Mouse (Mus musculus): ENCODE data around the gene Ift81.

The Ift81 gene

GRCm38 (mm10) chr5:122543392-122543791, 70.9 kb downstream of the Ift81 start:
- DNase-seq = no peak

DNA sequence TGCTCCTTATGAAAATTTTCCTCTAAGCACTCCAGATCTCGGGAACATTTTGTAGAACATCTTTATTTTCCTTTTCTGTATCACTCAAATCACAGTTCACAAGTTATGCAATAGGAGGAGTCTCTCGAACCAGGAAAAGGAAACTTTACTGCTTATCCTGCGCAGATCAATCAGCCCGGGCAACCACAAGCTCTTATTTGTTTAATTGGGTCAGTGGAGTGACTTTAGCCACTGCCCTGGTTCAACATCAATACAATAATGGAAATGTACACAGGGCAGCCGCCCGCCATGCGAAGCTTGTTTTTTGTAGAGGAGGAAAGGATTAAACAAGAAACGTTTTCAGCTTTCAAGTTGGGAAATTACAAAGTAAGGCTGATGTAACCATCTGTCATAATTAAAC, 72.4 kb downstream of the Ift81 start:
- no peak for DNase-seq

- DNase-seq = no peak
Observed at GRCm38 (mm10) chr5:122538077-122538476, 76.2 kb downstream of the Ift81 start.

DNA sequence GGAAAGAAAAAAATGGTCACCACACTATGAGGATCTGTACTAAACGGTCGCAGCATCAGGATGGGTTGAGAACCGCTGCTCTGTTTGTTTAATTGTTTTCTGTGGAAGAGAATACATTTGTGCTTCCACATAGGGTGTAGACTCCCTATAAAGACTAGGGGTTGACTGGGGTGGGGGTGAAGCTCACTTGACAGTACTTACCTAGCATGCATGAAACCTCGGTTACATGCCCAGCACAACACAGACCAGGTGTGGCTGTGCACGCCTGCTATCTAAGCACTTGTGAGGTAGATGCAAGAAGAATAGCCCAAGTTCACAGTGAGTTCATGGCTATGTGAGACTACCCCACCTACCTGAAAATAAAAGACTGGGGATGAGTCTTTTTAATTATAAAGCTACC, 76.7 kb downstream of the Ift81 start:
- no peak for DNase-seq

- DNase-seq = no peak
Observed at GRCm38 (mm10) chr5:122533884-122534283, 80.4 kb downstream of the Ift81 start.

GRCm38 (mm10) chr5:122529913-122530604, 84.3 kb downstream of the Ift81 start:
- no peak for DNase-seq

DNA sequence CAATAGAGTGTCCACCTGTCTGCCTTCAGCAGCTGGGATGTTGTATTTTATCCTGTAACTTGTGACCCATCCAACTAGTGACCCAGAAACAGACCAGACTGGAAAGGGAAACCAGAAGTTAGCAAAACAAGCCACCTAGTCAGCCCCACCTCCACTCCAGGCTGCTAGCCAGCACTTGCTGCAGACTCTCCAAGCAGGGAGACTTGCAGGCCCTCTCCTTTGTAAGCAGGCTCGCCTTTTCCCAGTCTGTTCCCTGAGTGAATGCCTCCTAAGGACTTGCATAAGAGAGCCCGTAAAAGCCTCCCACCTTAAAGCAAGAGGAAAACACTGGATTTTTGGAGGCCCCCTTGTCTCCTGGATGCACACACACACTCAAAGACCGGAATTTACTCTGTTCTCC, 85.0 kb downstream of the Ift81 start:
- DNase-seq = no peak

DNA sequence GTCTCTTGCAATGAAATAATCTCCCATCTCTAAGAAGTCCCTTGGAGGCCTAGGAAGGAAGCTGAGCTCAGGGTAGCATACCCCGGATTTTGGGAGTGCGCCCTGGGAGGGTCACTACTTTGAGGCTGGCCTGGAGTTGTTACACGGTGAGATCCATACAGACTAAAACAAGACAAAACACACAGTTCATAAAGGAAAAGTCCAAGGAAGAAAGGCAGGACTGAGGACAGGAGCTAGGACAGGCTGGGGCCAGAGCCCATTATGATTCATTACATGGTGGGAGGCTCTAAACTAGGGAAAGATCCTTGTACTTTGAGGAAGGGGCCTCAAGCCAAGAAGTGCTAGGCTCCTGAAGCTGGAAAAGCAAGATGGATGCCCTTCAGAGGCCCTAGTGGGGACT, 85.7 kb downstream of the Ift81 start:
- no peak for DNase-seq

GRCm38 (mm10) chr5:122527761-122528160, 86.6 kb downstream of the Ift81 start:
- no peak for DNase-seq

DNA sequence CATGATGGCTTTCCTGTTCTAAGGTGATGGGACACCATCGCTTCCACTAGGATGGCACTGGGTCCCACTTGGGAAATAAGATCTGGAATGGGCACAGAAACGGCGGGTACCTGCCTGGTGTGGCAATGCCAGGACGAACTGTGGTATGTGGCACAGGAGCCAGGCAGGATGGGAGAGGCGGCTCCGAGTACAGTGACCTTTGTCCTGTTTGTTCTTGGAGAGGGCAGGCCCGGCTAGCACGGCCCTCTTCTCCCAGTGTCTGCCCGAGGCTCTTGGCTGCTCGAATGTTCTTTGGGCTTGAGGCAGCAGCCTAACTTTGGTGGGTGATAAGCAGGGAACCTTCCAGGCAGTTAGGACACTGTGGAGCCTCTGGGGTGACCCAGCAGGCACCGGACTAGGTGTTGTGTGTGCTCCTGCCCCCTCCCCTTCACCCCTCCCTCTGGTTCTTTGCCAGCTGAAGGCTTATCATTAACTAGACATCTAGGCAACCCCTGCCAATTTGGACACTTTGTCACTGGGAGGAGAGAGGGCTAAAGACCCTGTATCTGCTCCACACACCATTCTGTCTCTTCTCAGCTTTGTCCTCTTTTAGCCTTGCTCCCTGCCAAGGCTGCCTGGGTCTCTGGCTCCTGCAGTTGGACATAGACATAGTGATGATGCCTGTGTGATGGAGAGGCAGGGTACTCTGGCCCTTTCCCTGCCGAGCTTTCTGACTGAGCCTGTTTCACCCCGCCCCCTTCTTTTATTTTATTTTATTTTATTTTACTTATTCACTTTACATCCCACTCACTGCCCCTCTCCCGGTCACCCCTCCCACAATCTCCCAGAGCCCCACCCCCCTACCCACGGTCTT, 87.2 kb downstream of the Ift81 start:
- DNase-seq = no peak

- peak in 1 of 2 experiments; percentile 32 for DNase-seq
Observed at GRCm38 (mm10) chr5:122526405-122526804, 87.9 kb downstream of the Ift81 start.

GRCm38 (mm10) chr5:122525238-122525931, 88.9 kb downstream of the Ift81 start:
- no peak for DNase-seq

DNA sequence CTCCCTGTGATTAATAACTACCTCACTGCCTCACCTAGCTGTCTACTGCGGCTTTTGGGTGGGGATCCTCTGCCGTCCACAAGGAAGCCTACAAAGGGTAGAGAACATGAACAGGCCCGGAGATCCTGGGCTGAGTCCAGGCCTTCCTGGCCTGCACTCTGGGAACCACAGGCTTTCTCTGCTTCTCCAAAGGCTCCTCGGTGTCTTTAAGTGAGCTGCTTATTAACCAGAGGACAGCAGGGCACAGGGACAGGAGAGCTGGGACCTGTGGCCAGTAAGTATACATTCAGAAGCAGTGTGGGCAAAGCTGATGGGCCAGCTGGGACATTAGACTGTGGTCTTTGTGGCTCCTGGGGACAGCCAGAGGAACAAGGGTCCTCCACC, 89.5 kb downstream of the Ift81 start:
- no peak for DNase-seq

GRCm38 (mm10) chr5:122524244-122524643, 90.1 kb downstream of the Ift81 start:
- DNase-seq = no peak

DNA sequence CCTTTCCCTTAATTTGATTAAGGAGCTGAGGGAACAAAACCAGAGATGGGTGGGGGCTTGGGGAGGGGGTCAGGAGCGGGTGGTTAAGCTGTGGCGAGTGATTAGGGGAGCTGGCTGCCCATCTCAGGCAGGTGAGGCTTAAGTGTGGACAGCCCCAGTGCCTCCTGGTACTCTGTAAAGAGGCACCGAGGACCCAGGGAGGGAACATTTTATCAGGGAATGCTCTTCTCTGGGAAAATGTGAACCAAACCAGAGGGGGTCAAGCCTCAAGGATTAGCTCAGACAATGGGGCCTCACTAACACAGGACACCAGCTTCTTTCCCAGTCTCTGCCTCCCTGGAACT, 93.2 kb downstream of the Ift81 start:
- DNase-seq = no peak

- no peak for DNase-seq
Observed at GRCm38 (mm10) chr5:122520254-122521129, 93.8 kb downstream of the Ift81 start.

DNA sequence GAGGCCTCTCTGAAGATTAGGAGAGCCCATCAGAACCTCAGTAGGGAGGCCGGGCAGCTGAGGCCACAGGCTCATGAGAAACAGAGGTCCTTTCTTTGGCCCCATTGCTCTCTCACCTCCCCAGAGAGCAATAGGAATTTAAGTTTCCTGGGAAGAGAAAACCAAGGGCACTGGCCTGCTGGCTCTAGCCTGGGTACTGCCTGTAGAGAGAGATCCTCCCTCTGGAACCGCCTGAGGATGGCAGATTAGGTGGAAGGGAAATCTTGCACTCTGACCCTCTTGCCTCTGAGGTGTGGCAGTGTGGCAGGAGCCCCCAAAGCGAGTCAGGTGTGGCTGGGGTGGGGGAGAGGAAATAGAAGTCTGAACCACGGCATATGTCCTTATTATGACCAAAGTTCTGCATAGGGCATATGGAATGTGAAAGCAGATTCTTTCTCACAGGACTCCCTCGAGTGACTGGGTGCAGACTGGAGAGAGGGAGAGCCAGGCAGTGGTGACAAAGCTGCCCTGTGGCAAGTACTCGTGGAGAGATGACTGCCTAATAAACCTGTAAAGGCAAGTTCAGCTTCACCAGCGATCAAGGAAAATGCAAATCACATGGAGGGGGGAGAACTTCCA, 95.2 kb downstream of the Ift81 start:
- no peak for DNase-seq

DNA sequence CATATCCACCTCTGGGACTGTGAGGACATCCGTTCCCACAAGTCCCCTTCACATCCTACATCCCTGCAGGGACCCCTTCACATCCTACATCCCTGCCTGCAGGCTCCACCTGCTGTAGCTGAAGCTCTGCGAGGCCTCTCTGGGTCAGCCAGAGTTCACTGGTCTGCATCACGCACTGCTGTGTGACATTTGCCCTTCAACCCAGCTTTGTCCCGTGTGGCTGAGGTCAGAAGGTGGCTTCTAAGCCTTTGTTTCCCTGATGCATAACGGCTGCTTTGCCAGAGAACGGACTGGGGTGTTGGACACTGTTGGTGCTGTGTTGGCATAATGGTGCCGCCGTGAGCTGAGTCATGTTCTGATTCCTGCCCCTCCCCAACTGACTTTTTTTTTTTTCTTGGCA, 96.1 kb downstream of the Ift81 start:
- no peak for DNase-seq

GRCm38 (mm10) chr5:122516901-122517300, 97.4 kb downstream of the Ift81 start:
- DNase-seq = no peak

DNA sequence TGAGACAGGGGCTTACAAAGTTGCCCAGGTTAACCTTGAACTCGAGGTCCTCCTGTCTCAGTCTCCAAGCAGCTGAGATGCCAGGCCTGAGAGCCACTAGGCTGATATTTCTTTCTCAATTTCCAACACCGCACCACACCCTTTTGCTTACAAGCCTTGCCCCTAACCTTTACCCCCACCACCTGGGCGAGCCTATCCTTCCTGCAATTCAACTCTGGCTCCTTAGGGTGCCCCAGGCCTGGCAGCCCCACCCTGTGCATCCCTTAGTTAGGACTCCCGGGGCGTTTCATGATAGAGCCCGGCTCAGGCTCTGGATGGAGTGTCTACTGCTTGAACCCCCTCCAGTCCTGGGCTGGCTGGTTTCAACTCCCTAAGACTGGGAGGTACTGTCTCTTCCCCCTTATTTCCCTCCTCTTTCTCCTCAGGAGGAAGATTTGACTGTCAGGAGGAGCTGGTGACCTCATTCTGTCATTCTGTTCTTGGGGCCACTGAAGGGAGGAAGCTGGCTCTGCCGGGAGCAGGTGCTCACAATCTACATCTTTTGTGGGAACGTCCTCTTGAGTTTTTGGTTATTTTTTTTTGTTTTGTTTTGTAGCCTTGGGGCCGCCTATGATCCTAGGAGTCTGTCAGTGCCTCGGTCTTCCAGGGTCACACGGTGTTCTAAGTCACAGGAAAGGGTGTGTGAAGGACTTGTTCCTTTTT, 98.1 kb downstream of the Ift81 start:
- peak; percentile 38 to 44 for DNase-seq

GRCm38 (mm10) chr5:122514127-122514521, 100.2 kb downstream of the Ift81 start:
- DNase-seq = no peak

Measured in cerebellum, adult 18-20 months (tissue).